Mouse (Mus musculus) lung, adult 18-20 months (tissue): Measurements from ENCODE around the gene Fis1.
"Not testable (repeated sequence)": the region's sequence is repeated elsewhere in the genome, so short reads cannot be mapped to it uniquely, and the experiment has no call there.

ENCODE experiments used
- DNase-seq, 2 experiments: peaks; one replicate each; pipeline ENCODE4 v3.0.0; 2022; ENCODE audit warnings: mixed read lengths in 2 of 2

The Fis1 gene

DNA sequence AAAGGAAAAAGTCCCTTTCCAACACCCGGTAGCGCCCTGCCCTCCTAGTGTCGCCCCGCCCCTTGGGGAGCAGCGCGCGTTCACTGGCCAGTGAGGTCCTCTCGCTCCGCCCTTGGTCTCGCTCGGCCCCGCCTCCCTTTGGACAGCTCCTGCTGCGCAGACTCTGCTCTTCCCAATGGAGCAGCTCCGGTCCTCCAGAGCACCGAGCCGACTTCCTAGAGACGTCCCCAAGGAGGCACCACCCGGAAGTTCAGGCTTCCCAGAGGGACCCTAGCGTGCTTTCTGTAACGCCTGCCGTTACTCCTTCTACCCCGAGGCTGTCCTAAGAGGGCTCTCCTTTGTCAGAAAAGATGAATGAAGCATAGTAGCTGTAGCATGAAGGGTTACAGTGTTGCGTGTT lies at the start of gene Fis1:
Gene Fis1, plus strand, starts transcription at position 261 of the 400 bp plus-strand sequence.
- DNase-seq, result peak; percentile 97 to 99

DNA sequence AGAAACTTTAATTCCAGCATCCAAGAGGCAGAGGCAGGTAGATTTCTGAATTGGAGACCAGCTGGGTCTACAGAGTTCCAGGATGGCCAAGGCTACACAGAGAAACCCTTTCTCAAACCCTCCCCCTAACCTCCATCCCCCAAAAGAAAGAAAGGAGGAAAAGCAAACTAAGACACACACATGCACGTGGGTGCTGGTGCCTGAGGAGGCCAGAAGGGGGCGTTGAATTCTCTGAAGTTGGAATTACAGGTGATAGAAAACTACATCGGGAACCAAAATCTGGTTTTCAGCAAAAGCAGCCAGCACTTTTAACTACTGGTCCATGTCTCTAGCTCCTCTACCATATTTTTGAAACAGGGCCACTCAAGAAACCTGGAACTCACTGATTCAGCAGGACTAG lies 48.5 kb upstream of the Fis1 start:
- no peak for DNase-seq

DNA sequence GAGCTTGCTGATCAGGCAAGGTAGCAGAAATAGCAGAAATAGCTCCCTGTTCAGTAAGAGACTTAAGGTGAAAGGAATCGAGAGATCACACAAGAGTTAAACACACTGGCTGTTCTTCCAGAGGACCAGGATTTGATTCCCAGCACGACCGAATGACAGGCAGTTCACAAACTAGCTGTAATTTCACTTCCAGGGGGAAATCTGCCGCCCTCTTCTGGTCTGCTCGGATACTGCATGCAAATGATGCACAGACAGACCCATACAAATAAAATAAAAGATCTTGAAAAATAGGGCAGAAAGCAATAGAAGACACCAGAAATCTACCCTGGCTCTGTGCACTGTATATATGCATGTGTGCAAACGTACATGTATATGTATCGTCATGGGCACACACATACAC lies 47.4 kb upstream of the Fis1 start:
- DNase-seq, result peak in 1 of 2 experiments; percentile 15

DNA sequence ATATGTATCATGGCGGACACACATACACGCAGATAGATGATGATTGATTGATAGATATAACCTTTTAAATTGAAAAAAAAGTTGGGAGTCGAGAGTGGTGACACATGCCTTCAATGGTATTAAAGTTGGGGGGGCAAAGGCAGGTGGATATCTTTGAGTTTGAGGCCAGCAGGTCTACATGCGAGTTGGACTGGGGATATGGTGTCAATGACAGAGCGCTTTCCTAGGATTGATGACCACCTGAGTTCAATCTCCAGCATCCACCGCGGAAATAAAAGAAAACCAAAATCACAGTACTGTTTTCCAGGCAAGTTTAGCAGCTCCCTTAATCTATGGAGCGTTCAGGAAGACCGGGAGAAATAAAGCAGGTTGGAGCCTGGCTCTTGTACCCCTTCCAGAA lies 45.5 kb upstream of the Fis1 start:
- no peak for DNase-seq

DNA sequence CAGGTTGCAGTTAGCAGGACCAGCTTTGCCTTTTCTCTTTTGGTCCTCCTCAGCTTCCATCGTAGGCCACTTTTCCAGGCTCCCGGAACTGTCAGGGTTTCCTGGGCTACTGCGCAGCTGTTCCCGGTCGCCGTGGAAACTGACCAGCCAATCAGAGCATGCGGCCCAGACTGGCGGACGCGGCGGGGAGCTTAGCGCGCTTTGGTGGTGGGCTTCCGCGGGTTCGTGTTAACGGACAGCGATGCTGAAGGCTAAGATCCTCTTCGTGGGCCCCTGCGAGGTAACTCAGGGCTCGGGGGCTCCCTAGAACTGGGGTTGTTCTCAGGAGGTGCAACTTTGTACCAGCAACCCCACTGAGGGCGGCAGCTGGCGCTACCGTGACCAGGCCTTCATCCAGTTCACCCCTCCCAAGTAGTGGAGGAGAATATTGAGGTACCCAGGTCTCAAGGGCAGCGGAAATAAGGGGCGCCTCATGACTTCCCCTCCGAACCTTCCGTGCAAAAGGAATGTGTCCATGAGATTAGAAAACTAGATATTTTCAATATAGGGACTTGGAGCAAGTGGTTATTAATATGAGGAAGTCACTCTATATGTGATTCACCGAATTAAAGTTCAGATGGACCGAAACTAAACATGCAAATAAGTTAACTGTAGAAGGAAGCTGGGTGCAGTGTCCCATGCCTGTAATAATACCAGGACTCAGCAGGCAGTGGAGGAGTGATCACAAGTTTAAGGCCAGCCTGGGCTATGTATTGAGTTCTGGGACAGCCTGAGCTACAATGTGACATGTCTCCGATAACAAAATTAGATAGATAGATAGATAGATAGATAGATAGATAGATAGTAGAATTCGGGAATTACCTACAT lies 44.9 kb upstream of the Fis1 start, which contains the start of gene Ift22:
Gene Ift22, plus strand, starts transcription at position 160 of the 867 bp plus-strand sequence.
- peak; percentile 91 to 94 for DNase-seq

DNA sequence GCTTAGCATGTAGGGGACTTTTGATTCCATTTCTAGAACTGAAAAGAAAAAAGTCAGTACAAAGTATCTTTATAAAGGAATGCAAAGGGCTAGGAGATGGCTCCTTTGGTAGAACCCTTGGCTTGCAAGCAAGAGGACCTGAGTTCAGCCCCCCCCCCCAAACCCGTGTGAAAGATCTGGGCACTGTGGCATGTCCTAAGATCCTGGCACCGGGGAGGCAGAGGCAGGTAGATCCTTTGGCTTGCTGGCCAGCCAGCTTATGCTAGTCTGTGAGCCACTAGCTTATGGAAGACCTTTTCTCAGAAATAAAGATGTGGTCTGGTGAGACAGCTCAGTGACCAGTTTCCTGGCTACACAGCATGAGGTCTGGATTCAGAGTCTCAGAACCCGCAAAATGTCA lies 38.9 kb upstream of the Fis1 start:
- DNase-seq, result no peak

DNA sequence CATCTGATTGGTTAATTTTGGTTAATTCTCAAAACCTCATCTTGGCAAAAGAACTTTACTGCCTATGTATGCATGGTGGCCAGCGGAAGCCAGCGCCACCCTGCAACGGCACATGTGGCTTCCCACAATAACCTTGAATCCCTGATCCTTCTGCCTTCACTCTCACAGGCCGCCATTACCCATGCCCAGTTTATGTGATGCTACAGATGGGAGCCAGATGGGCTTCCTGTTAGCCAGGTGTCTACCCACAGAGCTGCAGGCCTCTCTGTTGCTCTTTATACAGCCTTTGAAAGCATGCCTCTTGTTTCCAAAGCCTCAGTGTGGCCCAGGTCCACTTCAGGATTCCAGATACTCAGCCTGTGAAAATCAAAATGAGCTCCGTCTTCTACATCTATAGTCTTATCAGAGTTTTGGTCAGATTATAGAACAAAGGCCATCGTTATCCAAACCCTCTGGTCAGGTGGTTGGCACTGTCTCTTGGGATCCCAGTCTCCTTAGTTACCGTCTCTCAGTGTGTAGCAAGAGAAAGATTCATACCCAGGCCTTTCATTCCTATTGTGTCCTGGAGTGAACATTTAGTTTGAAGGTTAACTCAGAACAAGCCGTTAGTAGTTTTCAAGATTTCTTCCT lies 35.3 kb upstream of the Fis1 start:
- no peak for DNase-seq

DNA sequence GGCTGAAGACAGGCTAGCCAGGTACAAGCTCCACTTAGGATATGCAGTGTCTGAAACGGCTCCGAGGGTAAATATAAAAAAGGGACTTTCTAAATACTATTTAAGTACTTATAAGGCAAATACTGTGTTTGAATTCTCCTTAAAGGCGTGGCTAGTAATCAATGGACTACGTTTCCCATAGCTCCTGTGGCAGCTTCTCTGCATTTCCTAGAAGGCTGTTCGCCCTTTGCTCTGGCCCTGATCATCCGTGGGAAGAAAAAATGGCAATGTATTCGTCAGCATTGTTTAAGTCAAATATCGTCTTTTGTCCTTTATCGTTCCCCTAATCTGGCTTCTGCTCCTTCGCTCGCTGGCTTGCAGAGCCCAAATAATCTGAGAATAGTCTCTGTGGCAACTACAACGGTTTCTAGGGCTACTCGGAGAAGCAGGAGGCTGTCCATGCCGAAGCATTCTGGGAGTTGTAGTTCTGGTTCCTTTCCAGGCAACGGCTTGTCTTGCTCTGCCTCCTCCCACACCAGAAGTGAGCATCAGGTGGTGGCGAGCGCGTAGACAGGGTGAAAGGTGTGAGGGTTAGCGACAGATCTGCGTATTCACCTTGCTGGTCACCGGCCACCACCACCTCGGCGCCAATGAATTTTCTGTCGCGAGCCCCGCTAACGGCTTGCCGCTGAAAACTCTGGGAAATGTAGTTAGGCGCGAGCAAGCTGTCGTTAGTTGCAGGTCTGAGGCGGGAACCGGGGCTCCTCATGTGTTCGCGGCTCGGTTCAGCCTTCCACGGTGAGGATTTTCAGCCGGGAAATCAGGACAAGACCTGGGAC lies 34.2 kb upstream of the Fis1 start:
- DNase-seq, result peak; percentile 79 to 81

DNA sequence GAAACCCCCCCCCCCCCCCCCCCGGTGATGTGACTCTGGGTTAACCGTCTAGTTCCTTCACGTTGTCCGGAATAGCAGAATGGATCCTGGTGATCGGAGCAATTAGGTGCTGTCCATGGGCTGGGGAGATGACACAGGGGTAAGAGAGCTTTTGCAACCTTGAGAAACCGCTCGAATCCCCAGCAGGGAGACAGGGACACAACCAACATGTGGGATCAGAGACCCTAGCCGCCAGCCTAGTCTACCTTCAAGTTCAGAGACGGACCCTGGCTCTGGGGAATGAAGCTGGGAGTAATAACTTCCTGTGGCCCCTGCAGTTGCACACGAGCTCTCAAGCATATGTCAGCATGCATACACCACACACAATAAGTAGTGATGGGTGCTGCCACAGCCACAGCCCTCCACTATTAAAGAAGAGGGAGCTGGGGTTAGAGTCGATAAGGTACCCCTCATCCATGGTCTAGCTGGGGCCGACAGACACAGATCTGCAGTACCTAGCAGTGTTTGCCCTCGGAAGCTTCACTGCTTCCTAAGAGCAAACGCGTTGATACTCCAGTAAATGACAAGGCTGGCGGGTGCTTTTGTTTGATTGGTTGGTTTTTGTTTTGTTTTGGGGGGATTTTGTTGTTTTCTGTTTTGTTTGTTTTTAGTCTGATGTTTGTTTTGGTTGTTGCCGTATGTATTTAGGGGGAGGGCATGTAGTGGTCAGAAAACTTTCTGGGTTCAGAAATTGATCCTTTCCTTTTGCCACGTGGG lies 33.4 kb upstream of the Fis1 start:
- DNase-seq, result no peak

DNA sequence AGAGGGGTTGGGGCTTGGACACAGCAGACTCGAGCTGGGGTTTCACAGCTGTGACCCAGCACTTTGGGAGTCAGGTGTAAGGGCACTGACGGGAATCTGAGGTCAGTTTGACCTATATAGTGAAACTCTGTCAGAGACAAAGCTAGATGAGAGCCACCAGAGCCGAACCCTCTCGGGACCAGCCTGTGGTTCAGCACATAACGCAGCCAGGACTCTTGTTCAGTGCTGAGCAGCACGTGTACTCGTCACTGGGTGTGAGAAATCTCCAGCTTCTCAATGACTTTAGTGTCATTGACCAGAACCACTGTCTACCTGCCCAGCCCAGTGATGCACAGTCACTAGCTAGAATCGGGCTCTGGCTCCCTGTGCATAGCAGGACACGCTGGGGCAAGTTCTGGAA lies 30.2 kb upstream of the Fis1 start:
- no peak for DNase-seq

DNA sequence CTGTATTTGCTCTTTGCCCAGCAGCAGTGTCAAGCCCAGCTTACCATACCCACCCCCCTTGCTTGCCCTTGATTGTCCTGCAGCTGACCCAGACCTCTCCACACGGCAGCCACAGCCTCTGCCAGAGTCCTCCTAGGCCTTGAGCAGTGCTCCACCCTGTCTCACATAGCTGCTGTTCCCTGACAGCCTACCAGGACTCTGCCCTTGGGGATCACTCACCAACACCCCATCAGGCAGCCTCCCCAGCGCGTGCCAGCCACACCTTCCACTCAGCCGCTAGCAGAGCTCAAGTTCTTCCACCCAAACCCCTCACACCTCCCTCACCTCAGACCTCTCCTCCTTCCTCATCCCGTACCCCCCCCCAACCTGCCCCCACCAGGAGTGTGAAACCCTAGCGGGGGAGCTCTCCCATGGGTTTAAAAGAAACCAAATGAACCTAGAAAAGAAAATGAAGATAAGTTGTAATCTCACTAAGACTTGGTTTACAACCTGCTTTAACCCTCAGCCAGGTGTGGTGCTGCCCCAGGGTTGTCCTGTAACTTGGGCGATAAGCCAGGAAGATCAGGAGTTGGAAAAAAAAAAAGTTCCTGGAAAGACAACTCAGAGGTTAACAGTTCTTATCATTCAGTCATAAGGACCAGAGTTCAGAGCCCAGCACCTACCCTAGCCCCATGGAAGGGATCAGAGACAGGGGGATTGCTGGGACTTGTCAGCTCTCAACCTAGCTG lies 29.2 kb upstream of the Fis1 start:
- DNase-seq, result no peak

DNA sequence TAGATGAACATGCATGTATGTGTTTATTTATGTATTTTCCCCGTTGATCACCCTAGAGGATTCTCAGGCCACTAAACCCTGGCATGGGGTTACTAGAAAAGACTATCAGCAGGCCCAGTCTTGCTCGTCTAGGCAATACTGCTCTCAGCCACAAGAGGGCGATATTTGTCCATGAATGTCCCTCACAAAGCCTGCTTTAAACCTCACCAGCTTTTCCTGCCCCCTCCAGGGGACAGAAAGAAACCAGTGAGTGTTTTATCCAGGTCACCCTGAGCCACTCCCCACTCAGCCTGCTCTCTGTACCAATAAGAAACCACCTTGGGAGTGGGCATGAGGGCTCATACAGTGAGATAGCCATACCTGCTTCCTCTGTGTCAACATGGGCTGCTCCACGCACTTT lies 24.0 kb upstream of the Fis1 start:
- peak; percentile 75 to 82 for DNase-seq

DNA sequence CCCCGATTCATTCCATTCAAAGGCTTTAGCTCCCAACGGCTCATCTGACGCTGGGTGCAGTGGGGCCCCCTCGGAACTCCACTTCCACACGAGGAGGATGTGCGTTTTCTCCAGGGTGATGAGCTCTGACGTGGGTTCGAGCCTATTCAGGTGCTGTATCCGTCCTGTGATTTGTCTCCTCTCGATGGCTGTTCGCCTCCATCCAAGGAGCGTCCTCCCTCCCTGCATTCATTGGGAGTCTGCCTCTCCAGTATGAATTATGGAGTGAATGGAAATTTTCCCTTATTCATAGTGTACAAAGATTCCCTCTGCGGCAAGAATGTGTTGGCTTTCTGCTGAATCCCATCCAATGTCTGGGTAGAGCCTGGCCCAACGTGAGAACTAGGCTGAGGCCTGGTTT lies 21.2 kb upstream of the Fis1 start:
- no peak for DNase-seq

DNA sequence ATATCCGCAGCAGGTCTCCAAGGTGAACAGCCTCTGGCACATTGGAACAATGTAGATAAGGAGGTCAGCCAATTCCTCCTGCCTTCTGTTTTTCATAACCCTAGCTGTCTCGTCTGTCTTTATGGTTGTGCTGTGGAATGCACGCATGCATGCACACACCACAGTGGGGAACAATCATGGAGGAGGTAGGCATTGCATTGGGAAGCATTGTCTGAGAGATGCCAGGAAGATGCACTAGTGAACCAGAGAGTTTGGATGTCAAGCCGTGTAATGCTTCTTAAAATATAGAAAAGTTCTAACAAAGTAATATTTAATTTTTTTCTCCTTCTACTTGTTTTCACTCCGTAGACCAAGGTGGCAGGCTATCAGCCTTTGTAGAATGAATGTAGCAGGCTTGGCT lies 20.1 kb upstream of the Fis1 start:
- no peak for DNase-seq

DNA sequence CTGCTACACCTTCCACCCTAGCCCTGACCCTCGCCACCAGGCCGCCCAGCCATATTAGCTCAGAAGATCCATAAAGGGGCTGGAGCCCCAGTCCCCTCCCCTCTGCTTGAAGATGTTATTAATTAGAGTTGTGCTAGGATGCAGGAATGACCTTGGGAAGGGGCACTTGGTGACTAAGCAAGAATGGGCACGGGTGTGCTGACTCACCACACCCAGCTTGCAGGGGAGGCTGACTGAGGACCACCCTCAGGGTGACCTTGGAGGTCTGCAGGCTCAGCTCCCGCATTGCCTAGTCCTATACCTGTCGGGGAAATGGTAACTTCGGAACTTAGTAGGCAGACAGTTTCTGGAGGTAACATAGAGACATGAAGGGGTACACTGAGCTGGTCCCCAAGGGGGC lies 19.1 kb upstream of the Fis1 start:
- no peak for DNase-seq

DNA sequence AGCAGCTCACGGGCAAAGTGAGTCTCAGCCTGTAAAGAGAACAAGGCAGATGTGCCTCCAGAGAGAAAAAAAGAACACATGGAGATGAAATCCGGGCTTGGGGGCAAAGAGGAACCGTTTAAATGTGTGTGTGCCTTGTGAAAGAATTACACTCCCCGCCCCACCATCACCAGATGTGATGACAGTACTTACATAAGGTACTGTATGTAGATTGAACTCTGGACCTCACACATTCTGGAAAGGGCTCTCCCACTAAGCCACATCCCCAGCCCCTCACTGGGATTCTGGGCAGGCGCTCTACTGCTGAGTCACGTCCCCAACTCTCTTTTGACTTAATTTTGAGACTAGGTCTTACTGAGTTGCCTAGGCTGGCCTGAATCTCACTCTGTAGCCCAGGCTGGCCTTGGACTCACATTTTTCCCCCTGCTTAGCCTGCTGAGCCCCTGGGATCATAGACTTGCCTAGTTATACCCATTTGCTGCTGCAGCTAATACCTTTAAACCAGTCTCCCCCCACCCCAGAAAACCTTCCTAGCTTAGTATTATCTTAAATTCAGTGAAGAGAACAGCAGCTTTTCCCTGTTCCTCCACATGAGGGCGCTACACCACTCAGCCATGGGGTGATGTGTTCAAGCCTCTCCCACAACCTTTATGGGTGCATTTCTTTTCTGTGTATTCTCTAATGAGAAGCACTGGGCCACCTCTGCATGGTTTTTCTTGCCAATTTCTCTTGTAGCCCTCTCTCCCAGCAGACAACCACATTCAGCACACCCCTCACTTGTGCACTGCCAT lies 17.0 kb upstream of the Fis1 start:
- DNase-seq, result no peak

DNA sequence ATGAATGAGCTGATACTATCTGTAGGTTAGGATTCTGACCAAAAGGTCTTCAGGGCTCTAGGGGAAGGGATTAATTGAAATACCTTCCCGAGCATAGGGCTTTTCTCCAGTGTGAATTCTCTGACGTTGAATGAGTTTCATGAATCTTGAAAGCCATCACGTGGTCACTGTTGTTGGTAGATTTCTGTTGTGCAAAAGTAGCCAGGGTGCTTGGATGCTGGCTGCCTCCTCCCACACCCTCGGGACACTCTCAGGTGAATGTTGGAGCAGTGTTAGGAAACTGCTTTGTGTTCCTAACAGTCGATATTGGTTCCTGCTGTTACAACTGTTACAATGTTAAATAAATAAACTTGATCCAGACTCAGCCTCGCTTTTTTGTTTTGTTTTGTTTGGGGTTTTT lies 16.3 kb upstream of the Fis1 start:
- DNase-seq, result no peak

DNA sequence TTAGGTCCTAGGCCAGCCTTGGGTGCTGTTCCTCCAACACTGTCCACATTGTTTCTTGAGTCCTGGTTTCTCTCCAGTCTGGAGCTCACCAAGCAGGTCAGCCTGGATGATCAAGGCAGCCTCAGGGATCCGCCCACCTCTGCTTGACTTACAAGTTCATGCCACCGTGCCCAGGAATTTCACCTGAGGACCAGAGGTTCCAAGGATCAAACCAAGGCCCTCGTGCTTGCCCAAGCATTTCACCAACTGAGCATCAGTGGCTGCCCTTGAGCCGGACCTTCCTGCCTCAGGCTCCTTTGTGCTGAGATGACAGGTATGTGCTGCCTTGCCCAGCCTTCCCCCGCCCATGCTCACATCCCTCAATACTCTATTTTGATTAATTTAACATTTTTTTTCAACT lies 15.5 kb upstream of the Fis1 start:
- no peak for DNase-seq

DNA sequence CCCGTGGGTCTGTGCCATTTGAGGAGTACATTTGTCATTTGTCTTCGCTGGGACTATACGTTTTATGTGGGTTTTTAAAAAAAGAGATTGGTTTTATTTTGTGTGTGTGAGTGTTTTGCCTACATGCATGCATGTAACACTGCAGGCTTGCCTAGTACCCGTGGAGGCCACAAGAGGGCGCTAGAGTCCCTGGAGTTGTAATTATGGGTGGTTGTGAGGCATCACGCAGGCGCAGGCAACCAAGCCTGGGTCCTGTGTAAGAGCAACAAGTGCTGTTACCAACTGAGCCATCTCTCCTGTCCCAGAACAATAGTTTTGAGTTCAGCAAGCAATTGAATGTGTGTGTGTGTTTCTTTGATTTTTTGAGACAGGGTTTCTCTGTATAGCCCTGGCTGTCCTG lies 13.8 kb upstream of the Fis1 start:
- DNase-seq, result no peak

DNA sequence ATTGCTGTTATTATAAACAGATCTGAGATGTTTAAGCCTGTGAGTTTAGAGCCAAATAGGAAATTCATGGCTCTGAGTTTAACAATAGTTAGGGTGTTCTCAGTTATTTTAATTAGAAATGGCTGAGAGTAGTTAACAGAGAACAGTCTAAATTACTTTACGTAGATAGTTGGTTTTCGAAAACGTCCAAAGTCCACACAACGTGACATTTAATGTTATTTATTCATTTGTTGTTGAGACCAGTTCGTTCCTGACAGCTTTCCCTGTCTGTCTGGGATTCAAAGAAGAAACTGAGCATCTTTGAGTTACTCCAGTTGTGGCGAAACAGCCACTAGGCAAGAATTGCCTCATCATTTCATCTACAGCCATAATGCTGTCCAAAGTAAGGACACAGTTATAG lies 13.0 kb upstream of the Fis1 start:
- not testable (repeated sequence) for DNase-seq
